Mouse (Mus musculus) liver, embryonic 12.5 days (tissue): ENCODE results near the gene Cldn7. TPM values are rescaled to one million over a fixed set of nuclear protein-coding genes. Genes with fewer than 3 reads are reported as not detected.
"Not testable (repeated sequence)": the region's sequence is repeated elsewhere in the genome, so short reads cannot be mapped to it uniquely, and the experiment has no call there.

Source experiments
- ATAC-seq: fragments of 200-750 bp; cut with Nextera tagmentation; 2 replicates; pipeline ENCODE4 v1.8.0; 2017; ENCODE audit warnings: moderate number of reproducible peaks, mild to moderate bottlenecking, moderate library complexity
- H3K27ac ChIP-seq: fragments of 300-500 bp; sonication (generic); 2 replicates; pipeline ENCODE4 v1.5.1; 2016; ENCODE audit warnings: mild to moderate bottlenecking
- H3K27me3 ChIP-seq: fragments of 300-500 bp; sonication (generic); replicated peaks from 2 replicates; pipeline ENCODE4 v1.6.1; 2016; ENCODE audit warnings: mild to moderate bottlenecking, moderate library complexity
- H3K36me3 ChIP-seq: fragments of 300-500 bp; sonication (generic); 2 replicates; pipeline ENCODE4 v1.6.1; 2016; ENCODE audit warnings: mild to moderate bottlenecking, moderate library complexity
- H3K4me1 ChIP-seq: fragments of 300-500 bp; sonication (generic); 2 replicates; pipeline ENCODE4 v1.6.1; 2016
- H3K4me2 ChIP-seq: fragments of 300-500 bp; sonication (generic); 2 replicates; pipeline ENCODE4 v1.6.1; 2016; ENCODE audit warnings: mild to moderate bottlenecking, moderate library complexity
- H3K4me3 ChIP-seq: fragments of 300-500 bp; sonication (generic); 2 replicates; pipeline ENCODE4 v1.5.1; 2016; ENCODE audit warnings: mild to moderate bottlenecking, moderate library complexity
- H3K9ac ChIP-seq: fragments of 300-500 bp; sonication (generic); 2 replicates; pipeline ENCODE4 v1.6.1; 2016; ENCODE audit warnings: mild to moderate bottlenecking, moderate library complexity
- H3K9me3 ChIP-seq: fragments of 300-500 bp; sonication (generic); replicated peaks from 2 replicates; pipeline ENCODE4 v1.6.1; 2016; ENCODE audit warnings: mild to moderate bottlenecking, moderate library complexity
- WGBS: fragments of 180-500 bp; shearing (Covaris S2); methylation state at CpG from one replicate; pipeline ENCODE4 v1.1.7; 2016; ENCODE audit not compliant: insufficient replicate concordance; 5-methylcytosine and 5-hydroxymethylcytosine counted together
- polyA plus RNA-seq: library from polyadenylated mRNA; unstranded; fragments of >200 nt; fragmentation: Nextera tagmentation; extraction: Ambion mirVana; gene quantifications from 2 replicates; pipeline ENCODE4 v1.2.1, GENCODE M21; 2016

Cldn7 gene
- polyA plus RNA-seq, 1 experiment from 2014 or later: 3.3 TPM

GRCm38 (mm10) chr11:69947337-69948065 lies 17.1 kb upstream of the Cldn7 start:
- Histone ChIP-seq H3K4me1 (peaks cover 50% of the 10 kb centered on the region), H3K9ac (peak overlapping the region; percentile 78), H3K36me3 (peaks cover 37% of the 10 kb centered on the region), H3K9me3 (no peaks in the 10 kb centered on the region), H3K4me2 (peak overlapping the region; percentile 76), H3K27me3 (peaks cover 72% of the 10 kb centered on the region), H3K27ac (peak overlapping the region; percentile 88), H3K4me3 (peak overlapping the region; percentile 65)
- ATAC-seq: 0 out of 2 replicates have a peak, but pooled peaks have one; percentile 0
- 14% methylated on average over 29 of the region's 29 CpGs for WGBS

DNA sequence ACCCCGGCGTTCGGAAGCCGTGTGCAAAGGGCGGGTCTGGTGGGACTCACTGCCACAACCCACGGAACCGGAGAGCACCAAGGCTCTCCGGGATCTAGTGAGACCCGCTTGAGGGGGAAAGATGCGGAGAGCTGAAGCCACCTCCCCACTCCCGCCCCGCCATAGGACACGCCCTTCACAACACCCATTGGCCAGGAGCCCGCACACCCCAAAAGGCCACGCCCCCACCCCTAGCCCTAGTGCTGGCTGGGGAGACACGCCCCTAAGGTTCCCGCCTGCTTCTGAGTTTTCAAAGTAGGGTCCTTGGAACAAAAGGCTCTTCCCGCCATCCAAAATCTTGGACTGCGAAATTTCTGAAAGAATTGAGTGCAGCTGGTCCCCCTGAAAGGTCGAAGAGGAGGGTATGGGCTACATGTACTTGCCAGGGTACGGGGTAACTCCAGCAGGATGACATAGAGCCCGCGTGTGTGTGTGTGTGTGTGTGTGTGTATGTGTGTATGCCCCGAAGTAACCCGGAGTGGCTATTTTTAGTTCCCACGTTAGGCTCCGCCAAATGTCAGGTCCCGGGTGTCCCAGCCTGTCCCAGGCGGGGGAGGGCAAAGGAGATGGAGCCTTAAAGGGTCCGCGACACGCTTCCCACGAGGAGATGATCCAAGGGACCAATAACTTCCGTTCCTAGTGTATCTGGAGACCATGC lies 16.4 kb upstream of the Cldn7 start, which contains the start of gene Slc2a4:
Gene Slc2a4, minus strand, starts transcription at position 123 of the 697 bp plus-strand sequence.
- 2% methylated on average over 34 of the region's 34 CpGs for WGBS

GRCm38 (mm10) chr11:69948763-69949150 lies 15.8 kb upstream of the Cldn7 start:
- peaks cover 72% of the 10 kb centered on the region for H3K27me3 ChIP-seq
- WGBS: under 1% methylated on average over 14 of the region's 14 CpGs

More for the DNA sequence above, 16.4 kb upstream of the Cldn7 start, which contains the start of gene Slc2a4:
- H3K4me1 ChIP-seq: peaks cover 57% of the 10 kb centered on the region
- peak within 1 kb of the TSS; percentile 65 for H3K4me3 ChIP-seq
- H3K9ac ChIP-seq: peak within 1 kb of the TSS; percentile 78
- peaks cover 30% of the 10 kb centered on the region for H3K36me3 ChIP-seq
- peak within 1 kb of the TSS; percentile 88 for H3K27ac ChIP-seq
- H3K27me3 ChIP-seq: peaks cover 72% of the 10 kb centered on the region
- peak within 1 kb of the TSS; percentile 76 for H3K4me2 ChIP-seq
- H3K9me3 ChIP-seq: no peaks in the 10 kb centered on the region
- ATAC-seq: peak; percentile 89

GRCm38 (mm10) chr11:69950807-69951459 lies 13.6 kb upstream of the Cldn7 start:
- ATAC-seq: no peak
- Histone ChIP-seq H3K4me2 (no peak overlapping the region), H3K27ac (no peak overlapping the region), H3K4me3 (no peak overlapping the region), H3K9ac (no peak overlapping the region), H3K9me3 (no peaks in the 10 kb centered on the region), H3K27me3 (peaks cover 58% of the 10 kb centered on the region), H3K4me1 (peaks cover 43% of the 10 kb centered on the region), H3K36me3 (0 out of 2 replicates have a peak, but pooled peaks cover 3% of the 10 kb centered on the region)
- WGBS: 32% methylated on average over 4 of the region's 4 CpGs

More at GRCm38 (mm10) chr11:69948763-69949150, 15.8 kb upstream of the Cldn7 start:
- Histone ChIP-seq H3K36me3 (peaks cover 25% of the 10 kb centered on the region), H3K4me2 (peak overlapping the region; percentile 76), H3K4me3 (peak overlapping the region; percentile 65), H3K9me3 (no peaks in the 10 kb centered on the region), H3K4me1 (peaks cover 62% of the 10 kb centered on the region), H3K27ac (peak overlapping the region; percentile 84), H3K9ac (peak overlapping the region; percentile 67)
- ATAC-seq: peak; percentile 43

DNA sequence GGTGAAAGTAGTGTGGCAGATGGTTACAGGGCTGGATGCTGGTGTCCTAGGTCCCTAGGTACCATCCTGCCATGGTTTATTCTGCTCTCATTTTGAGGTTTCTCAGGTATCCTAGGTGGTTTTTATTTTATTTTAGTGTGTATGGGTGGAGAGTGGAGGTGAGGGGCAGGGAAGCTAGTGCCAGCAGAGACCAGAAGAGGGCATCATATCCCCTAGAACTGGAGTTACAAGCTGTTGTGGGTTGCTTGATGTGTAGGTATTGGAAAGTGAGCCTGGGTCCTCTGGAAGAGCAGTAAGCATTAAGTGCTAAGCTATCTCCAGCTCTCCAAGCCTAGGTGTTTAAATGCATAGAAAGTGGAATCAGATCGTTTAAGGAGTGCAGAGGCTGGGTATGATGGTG lies 12.3 kb upstream of the Cldn7 start:
- 35% methylated on average over 1 of the region's 1 CpGs for WGBS
- Histone ChIP-seq H3K4me3 (no peak overlapping the region), H3K4me1 (peaks cover 30% of the 10 kb centered on the region), H3K27ac (no peak overlapping the region), H3K36me3 (no peaks in the 10 kb centered on the region), H3K9me3 (no peaks in the 10 kb centered on the region), H3K4me2 (no peak overlapping the region), H3K9ac (no peak overlapping the region; the same call in 1 of the 2 replicates), H3K27me3 (peaks cover 62% of the 10 kb centered on the region)
- no peak for ATAC-seq

GRCm38 (mm10) chr11:69953267-69953915 lies 11.2 kb upstream of the Cldn7 start:
- Histone ChIP-seq H3K4me2 (no peak overlapping the region), H3K27me3 (peaks cover 65% of the 10 kb centered on the region), H3K4me3 (no peak overlapping the region), H3K9ac (no peak overlapping the region; the same call in 1 of the 2 replicates), H3K36me3 (no peaks in the 10 kb centered on the region), H3K27ac (no peak overlapping the region), H3K9me3 (no peaks in the 10 kb centered on the region), H3K4me1 (peaks cover 21% of the 10 kb centered on the region)
- no peak for ATAC-seq
- 37% methylated on average over 11 of the region's 11 CpGs for WGBS

- H3K4me3 ChIP-seq, H3K9me3 ChIP-seq, H3K9ac ChIP-seq, ATAC-seq, H3K36me3 ChIP-seq, H3K4me2 ChIP-seq, H3K27ac ChIP-seq: not testable (repeated sequence)
- WGBS: 55% methylated on average over 4 of the region's 4 CpGs
- Histone ChIP-seq H3K27me3 (peaks cover 72% of the 10 kb centered on the region), H3K4me1 (peaks cover 11% of the 10 kb centered on the region)
These were observed 9.0 kb upstream of the Cldn7 start for GRCm38 (mm10) chr11:69955618-69956017.

- Histone ChIP-seq H3K4me2 (no peak overlapping the region), H3K9ac (no peak overlapping the region), H3K27me3 (peaks cover 72% of the 10 kb centered on the region), H3K9me3 (no peaks in the 10 kb centered on the region), H3K4me1 (peaks cover 11% of the 10 kb centered on the region), H3K36me3 (no peaks in the 10 kb centered on the region), H3K27ac (no peak overlapping the region), H3K4me3 (no peak overlapping the region)
- no peak for ATAC-seq
- WGBS: 77% methylated on average over 1 of the region's 1 CpGs
These were observed 8.4 kb upstream of the Cldn7 start for GRCm38 (mm10) chr11:69956218-69956617.

- H3K9me3 ChIP-seq: no peaks in the 10 kb centered on the region
- peaks cover 83% of the 10 kb centered on the region for H3K27me3 ChIP-seq
- peaks cover 6% of the 10 kb centered on the region for H3K4me1 ChIP-seq
- no peak overlapping the region for H3K4me3 ChIP-seq
- ATAC-seq: no peak
- no peak overlapping the region for H3K27ac ChIP-seq
- no peaks in the 10 kb centered on the region for H3K36me3 ChIP-seq
- 31% methylated on average over 5 of the region's 5 CpGs for WGBS
- H3K4me2 ChIP-seq: no peak overlapping the region
- H3K9ac ChIP-seq: no peak overlapping the region
These were observed 4.0 kb upstream of the Cldn7 start for GRCm38 (mm10) chr11:69960616-69961015.

GRCm38 (mm10) chr11:69961841-69962240 lies 2.7 kb upstream of the Cldn7 start:
- Histone ChIP-seq H3K36me3 (no peaks in the 10 kb centered on the region), H3K27ac (no peak overlapping the region), H3K4me2 (no peak overlapping the region), H3K4me3 (no peak overlapping the region), H3K9ac (no peak overlapping the region), H3K9me3 (no peaks in the 10 kb centered on the region), H3K4me1 (peaks cover 18% of the 10 kb centered on the region), H3K27me3 (peaks cover 89% of the 10 kb centered on the region)
- WGBS: 13% methylated on average over 5 of the region's 5 CpGs
- no peak for ATAC-seq

DNA sequence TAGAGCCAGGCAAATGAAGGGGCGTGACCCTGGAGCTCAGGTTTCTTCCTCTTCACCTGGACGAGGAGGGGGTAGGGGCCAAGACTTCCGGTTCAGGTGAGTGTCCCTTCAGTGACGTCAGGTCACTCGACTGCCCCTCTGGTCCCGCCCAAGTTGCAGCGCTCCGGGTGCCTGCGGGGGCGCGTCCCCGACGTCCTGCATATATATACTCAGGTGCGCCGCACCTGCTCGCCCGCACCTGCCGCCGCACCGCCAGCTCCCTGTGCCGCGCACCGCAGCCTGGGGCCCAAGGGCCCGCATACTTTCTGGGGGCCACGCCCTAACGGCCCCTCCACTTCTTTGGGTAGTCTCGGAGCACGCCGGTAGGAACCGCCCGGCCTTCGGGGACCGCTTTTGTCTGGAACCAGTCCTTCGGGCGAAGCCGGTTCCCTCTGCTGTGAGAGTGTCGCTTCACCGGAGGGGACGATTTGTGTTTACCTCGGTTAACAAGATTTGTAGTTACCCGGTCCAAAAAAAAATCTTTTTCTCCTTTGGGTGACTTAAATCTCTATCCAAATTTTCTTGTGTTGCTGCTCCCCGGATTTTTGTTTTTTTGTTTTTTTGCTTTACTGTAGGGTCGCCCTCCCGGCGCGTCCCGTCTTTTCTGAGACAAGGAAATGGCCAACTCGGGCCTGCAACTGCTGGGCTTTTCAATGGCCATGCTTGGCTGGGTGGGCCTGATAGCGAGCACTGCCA lies 859 bp downstream of the Cldn7 start:
- Histone ChIP-seq H3K4me3 (peak overlapping the region; percentile 50), H3K9me3 (no peaks in the 10 kb centered on the region), H3K27me3 (peaks cover 85% of the 10 kb centered on the region), H3K27ac (no peak overlapping the region), H3K9ac (no peak overlapping the region), H3K4me2 (peak overlapping the region; percentile 74), H3K4me1 (peaks cover 25% of the 10 kb centered on the region), H3K36me3 (peaks cover 22% of the 10 kb centered on the region)
- ATAC-seq: no peak
- 3% methylated on average over 48 of the region's 49 CpGs for WGBS
